Mouse (Mus musculus) left cerebral cortex, postnatal 4 days (tissue): ENCODE measurements around the gene Gm35134. TPM values are rescaled to one million over a fixed set of nuclear protein-coding genes. Genes with fewer than 3 reads are reported as not detected.
"Not testable (repeated sequence)": the region's sequence is repeated elsewhere in the genome, so short reads cannot be mapped to it uniquely, and the experiment has no call there.

Source experiments
- DNase-seq: peaks from one replicate; pipeline ENCODE4 v3.0.0-alpha.2; 2022
- intact Hi-C: fragments of 180-260 bp; cut with DNase I; formaldehyde crosslinking; loops from one replicate; pipeline ENCODE4 v1.15.1; 2025
- total RNA-seq, 2 experiments: library from RNA; stranded (reverse); gene quantifications; 2 replicates each; pipeline ENCODE4 v1.2.3; 2021

Gm35134 gene
- total RNA-seq = not detected

DNA sequence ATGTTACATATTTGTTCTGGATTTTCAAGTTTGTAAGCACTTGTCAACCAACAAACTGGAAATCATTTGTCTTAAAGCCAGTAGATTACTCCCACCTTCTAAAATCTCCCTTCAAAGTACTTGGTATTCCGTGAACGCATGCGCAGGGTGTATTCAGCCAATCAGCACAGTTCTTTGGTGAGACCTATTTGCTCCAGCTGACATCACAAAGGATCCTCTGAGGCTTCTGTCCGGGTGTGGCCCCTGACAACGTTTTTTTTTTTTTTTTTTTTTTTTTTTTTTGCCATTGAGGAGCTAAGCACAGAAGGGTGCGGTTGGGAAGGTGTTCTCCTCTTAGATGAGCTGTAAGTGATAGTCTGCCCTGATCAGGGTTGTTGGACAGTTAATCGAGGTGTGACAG is at the start of gene Gm35134:
Gene Gm35134 (plus strand): TSS at position 301 of the 400 bp plus-strand sequence.
- DNase-seq = not testable (repeated sequence)

More for the DNA sequence above, at the start of gene Gm35134:
- intact Hi-C loops = not testable (repeated sequence)
